Mouse (Mus musculus) right cerebral cortex, postnatal 25 days (tissue): ENCODE measurements around the gene Gm28729.
"Not testable (repeated sequence)": the region's sequence is repeated elsewhere in the genome, so short reads cannot be mapped to it uniquely, and the experiment has no call there.

ENCODE experiments used
- DNase-seq: peaks from one replicate; pipeline ENCODE4 v3.0.0; 2022

Gene Gm28729

GRCm38 (mm10) chr9:96517429-96517828 is 7.6 kb downstream of the Gm28729 start:
- DNase-seq = no peak

DNA sequence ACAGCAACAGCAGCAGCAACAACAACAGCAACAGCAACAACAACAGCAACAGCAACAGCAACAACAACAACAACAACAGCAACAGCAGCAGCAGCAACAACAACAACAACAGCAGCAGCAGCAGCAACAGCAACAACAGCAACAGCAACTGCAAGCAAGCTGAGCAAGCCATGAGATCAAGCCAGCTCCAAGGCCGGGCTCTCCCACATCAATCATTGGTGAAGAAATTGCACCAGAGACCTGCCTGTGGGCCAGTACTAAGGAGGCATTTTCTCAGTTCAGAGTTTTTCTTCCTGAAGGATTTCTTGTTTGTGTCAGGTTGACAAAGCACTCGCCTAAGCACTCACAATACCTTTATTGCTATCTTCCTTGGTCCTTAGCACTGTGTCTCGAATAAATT is 8.3 kb downstream of the Gm28729 start:
- no peak for DNase-seq

GRCm38 (mm10) chr9:96515737-96516136 is 9.3 kb downstream of the Gm28729 start:
- DNase-seq = no peak

DNA sequence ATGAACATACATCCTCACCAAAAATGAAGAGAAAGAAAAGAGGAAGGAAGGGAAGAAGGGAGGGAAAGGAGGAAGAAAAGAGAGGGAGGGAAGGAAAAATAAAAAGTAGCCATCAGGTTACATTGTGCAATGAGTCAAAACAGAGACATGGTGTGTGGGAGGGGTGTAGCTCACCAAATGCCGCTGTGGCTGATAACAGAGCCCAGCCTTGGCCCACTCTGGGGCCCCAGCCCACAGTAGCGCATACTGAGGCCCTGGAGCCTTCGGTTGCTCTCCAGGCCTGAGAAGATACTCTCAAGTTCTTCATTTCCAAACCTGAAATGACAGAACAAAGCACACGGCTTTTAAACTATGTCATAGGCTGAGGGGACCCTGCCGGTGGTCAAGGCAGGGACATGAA is 10.8 kb downstream of the Gm28729 start:
- no peak for DNase-seq

DNA sequence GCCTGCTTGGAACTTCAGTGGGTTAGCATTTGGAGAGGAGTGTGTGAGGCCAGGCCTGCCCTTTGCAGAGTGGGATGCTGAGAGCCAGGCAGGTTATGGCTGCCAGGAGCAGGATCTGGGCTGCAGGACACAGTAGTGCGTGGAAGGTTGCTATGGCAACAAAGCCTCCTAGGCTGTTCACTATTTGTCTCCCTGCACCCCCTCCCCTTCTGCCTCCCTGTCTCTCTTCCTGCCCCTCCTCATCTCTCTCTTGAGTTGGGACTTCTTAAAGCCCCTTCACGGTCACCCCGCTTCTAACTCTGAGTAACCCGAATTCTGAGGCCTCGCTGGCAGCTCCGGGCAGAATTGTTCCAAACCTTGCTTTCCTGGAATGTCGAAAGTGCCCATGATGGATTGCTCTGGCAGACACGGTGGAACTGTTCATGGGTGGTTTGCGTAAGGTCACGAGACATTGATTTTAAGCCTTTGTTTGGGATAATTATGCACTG is 19.0 kb downstream of the Gm28729 start:
- no peak for DNase-seq

DNA sequence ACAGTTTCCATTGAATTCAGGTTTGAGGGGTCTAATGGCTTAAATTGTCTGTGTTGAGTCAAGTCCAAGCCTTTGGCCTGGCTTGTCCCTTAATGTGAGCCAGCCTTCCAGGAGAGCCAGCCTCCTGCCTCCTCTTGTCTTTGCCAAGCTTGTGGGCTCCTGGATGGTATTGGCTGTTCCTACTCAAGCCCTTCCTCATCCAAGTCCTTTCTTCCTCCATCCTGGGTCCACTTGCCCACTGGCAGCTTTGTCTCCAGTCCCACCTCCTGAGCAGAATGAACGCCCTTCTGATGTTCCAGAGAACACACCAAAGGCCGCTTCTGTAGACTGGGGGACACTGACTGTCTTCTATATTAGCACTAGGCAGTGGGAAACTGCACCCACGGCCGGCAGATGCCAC is 19.9 kb downstream of the Gm28729 start:
- no peak for DNase-seq

DNA sequence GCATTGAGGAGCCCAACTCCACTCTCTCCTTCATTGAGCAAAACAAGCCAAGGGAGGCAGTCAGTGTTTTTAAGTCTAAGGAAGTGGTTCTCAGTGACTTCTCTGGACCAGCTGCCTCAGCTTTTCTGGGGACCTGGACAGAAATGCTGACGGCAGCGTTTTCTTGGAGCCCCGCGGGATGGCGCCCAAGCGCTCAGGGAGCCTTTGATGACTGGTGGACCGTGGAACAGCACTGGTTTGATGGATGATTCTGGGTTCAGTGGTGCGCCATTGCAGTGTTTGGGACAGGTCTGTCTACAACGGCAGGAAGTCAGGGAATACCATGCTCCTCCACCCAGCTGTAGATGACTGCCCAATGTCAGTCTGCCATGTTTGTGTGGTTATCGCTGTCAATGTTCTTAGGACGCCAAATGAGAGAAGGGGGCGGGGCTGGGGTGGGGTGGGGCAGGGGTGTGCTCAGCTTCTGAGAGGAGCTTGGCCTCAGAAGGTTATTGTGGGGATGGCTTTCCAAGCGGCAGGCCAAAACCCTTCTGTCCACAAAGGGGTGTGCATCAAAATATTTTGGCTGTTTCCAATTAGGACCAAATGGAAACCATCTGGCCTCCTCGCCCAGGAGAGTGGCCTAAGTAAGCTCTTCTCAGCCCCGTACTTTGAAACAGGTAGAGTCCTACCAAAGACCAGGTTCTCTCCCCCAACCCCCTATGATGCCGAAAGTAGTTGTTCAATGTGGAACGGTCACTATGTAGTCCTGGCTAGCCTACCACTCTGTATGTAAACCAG is 20.8 kb downstream of the Gm28729 start:
- DNase-seq = no peak

DNA sequence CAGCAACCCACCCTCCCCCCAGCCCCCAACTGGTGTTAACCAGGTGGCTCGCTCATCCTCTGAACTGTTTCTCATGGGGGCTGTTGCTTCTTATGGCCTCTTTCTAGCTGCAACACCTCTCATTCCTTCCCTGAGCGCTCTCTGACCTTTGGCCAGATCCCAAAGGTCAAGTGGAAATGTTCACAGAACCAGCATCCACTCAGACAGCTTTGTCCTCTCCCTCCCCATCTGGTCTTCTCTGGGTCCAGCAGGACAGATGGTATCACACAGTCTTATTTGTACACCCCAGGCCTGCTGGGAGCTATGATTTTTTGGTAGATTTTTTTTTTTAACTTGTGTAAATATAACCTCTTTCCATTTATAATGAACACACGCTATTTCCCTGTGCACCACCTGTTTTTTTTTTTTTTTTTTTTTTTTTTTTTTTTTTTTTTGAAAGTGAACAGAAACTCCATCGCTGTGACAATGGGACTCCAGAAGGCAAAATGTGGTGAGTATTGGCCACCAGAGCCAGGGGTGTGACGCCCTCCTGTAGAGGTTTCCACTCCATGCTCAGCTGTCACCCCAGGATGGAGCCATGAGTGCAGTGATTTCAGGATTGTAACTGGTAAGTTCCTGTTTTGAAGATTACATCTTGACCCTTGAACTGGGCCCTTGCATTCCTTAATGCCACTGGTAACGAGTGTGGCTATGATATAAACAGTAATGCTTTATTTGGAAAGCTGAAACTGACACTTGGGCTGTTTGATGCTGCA is 22.0 kb downstream of the Gm28729 start:
- DNase-seq = no peak

DNA sequence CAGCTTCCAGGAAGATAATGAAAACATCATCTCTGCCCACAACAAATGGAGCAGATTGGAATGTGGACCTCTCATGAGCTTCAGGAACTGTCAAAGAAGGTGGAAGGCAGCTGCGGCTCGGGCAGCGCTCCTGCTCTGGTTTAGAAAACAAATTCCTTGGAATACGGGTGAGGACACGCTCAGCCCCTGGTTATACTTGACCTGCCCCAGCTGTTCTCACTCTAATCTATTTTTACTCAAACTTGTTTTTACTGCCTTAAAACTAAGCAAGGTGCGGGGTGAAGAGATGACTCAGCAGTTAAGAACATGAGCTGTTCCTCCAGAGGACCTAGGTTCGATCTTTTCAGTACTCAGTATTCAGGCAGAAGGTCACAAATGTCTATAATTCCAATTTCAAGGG is 23.8 kb downstream of the Gm28729 start:
- no peak for DNase-seq

DNA sequence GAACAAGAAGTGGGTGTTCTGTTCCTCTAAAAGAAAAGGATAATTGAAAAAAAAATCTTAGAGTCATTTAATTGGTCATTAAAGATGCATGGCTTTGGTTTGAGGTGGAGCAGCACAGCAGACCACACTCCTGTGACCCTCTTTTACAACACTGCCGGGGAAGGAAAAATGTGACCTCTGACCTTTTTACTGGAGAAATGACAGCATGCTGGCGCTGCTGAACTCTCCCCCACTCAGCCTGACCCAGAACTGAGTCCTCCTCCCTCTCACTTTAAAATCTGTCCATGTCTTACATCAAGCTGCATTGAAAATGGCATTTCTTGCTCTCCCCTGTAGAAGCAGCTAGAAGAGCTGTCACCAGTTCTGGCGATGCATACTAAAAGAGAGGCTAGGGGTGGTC is 31.9 kb downstream of the Gm28729 start:
- no peak for DNase-seq

DNA sequence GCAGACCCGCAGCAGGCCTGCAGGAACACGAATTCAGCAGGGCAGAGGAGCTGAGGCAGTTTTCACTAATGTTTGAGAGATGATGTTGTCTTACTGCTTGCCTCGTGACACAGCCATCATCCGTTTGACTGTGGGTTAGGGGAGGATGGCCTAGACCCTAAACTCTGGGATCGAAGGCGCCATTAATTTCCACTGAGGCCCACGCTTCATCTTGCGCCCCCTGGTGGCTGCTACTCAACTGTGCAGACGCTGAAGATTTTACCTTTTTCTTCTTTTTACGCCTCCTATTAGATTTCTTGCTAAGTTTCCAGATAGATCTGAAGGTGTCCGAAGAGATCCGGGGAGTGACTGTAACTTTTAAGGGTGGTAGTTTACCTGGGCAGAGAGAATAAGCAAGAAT is 33.3 kb downstream of the Gm28729 start:
- DNase-seq = no peak

DNA sequence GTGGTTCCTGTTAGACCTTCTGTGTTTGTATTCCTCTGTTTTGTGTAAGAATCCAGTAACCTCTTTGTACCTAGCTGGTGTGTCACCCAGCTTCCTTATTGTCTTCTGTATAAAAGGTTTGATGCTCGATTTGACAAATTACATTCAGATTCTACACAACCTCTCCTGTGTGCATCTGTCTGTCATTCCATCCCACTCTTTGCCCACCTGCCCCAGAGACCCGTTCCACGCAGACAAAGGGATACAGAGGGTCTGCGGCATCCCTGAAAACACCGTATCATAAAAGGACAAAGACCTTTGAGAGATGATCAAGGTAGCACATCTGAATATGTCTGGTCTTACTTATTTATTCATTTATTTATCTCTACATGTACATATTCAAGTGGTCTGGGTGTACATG is 37.2 kb downstream of the Gm28729 start:
- DNase-seq = not testable (repeated sequence)

GRCm38 (mm10) chr9:96483648-96484047 is 41.4 kb downstream of the Gm28729 start:
- no peak for DNase-seq

DNA sequence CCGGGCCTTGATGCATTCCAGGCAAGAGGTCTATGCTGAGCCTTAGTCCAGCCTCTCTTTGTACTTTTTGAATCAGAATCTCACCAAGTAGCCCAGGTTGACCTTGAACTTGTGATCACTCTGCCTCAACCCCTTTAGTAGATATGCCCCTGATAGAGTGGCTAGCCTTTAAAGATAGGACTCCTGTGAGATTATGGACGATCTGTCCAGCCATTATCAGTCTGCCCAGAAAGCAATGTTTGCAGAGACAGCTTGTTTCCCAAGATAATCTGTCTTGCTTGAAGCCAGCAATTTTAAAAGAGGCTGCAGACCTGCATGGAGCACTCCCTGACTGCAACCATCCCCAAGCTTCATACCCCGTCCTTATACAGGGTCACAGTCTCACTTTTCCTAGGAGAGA is 42.0 kb downstream of the Gm28729 start:
- no peak for DNase-seq

GRCm38 (mm10) chr9:96478071-96478888 is 46.8 kb downstream of the Gm28729 start, which contains the start of gene Rnf7:
Gene Rnf7, minus strand, starts transcription at chr9:96478675.
- peak; percentile 100 for DNase-seq

- no peak for DNase-seq
These were observed 52.7 kb downstream of the Gm28729 start for GRCm38 (mm10) chr9:96472356-96472755.

- not testable (repeated sequence) for DNase-seq
These were observed 53.4 kb downstream of the Gm28729 start for GRCm38 (mm10) chr9:96471681-96472080.

DNA sequence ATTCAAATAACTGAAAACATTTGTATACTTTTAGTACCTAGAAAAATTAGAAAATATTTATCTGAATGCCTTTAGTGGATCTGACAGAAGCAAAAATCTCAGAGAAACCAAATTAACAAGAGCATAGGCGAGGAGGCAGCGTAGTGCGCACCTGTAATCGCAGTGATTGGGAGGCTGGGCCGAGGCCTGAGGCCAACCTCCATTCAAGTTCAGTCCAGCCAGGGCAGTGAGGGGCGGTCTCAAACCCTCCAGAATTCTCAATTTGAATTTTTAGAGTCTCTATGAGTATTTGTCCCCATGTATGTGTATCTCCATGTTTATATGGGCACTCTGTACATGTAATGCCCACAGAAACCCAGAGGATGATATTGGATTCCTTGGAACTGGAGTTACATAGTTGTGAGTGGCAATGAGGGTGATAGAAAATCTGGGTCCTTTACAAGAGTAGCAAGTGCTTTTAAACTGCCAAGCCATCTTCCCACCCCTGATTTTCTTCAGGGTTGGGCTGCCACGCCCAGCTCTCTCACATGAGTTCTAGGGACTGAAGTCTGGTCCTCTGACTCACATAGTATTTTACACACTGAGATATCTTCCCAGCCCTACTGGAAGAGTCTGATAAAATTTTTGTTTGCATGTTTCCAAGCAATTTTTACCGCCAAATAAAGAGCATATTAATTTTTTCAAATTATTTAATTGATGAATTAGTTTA is 54.6 kb downstream of the Gm28729 start:
- DNase-seq = no peak

DNA sequence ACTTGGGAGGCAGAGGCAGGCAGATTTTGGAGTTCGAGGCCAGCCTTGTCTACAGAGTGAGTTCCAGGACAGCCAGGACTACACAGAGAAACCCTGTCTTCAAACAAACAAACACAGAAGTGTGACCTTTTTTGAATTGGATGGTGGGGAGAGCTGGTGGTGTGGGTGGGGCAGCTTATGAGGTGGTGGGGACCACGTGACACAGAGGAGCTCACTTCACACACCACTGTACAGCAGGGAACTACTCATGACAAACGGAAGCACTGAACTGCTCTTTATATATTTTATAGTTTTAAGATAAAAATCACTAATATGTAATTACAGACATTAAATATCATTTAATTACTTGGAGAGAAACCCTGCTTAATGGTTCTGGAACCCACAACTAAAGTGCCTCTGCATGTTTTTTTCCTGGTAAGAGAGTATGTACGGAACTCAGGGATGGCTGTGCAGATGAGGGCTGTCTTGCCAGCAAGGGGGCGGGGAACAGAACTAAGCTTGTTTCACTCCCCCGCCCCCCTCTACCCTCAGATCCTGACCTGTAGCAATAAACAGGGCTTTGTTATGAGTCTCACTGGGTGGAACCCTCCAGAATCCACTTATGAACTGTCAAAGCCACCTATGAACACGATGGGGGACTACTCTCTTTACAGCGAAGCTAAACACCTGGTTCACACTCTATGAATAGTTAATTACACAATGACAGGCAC is 55.4 kb downstream of the Gm28729 start:
- DNase-seq = no peak

DNA sequence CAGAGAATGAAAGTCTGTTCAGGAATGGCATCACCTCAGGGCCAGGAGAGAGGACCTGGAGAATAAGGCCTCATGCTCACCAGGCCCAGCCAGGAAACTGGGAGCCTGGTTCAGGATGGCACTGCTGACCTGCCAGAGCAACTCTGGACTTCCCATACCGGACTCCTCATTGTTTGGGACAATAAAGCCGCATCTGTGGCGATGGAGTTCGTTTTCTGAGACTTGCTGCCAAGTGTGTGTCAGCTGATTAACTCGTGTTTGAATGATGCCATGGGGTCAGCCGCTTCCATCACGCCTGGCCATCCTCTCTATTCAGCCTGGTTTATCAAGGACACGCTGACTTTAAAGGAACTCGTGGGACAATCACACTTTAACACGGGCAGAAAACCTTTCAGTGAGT is 61.4 kb downstream of the Gm28729 start:
- no peak for DNase-seq

GRCm38 (mm10) chr9:96461607-96462006 is 63.5 kb downstream of the Gm28729 start:
- no peak for DNase-seq
